Mouse (Mus musculus) heart, embryonic 11.5 days (tissue): Measurements from ENCODE around the gene Fam69a. TPM values are rescaled to one million over a fixed set of nuclear protein-coding genes. Genes with fewer than 3 reads are reported as not detected.

Source experiments
- ATAC-seq: fragments of 200-750 bp; cut with Nextera tagmentation; replicated peaks from 2 replicates; pipeline ENCODE4 v1.8.0; 2017; ENCODE audit warnings: moderate library complexity; ENCODE audit not compliant: insufficient number of reproducible peaks, low FRiP score, low TSS enrichment
- H3K27ac ChIP-seq: fragments of 300-500 bp; sonication (generic); 2 replicates; pipeline ENCODE4 v1.5.1; 2014; ENCODE audit warnings: mild to moderate bottlenecking, low read depth, low read length
- H3K27me3 ChIP-seq: fragments of 300-500 bp; sonication (generic); 2 replicates; pipeline ENCODE4 v1.6.1; 2014; ENCODE audit warnings: mild to moderate bottlenecking, low read length, mixed read lengths; ENCODE audit not compliant: control insufficient read depth, insufficient read depth
- H3K36me3 ChIP-seq: fragments of 300-500 bp; sonication (generic); 2 replicates; pipeline ENCODE4 v1.6.1; 2014; ENCODE audit warnings: mild to moderate bottlenecking, low read length, moderate library complexity, mixed read lengths; ENCODE audit not compliant: control insufficient read depth, insufficient read depth
- H3K4me1 ChIP-seq: fragments of 300-500 bp; sonication (generic); 2 replicates; pipeline ENCODE4 v1.6.1; 2014; ENCODE audit warnings: low read length; ENCODE audit not compliant: control insufficient read depth, insufficient read depth
- H3K4me2 ChIP-seq: fragments of 300-500 bp; sonication (generic); 2 replicates; pipeline ENCODE4 v1.6.1; 2014; ENCODE audit warnings: mild to moderate bottlenecking, moderate library complexity
- H3K4me3 ChIP-seq: fragments of 300-500 bp; sonication (generic); 2 replicates; pipeline ENCODE4 v1.5.1; 2014; ENCODE audit warnings: low read depth, low read length
- H3K9ac ChIP-seq: fragments of 300-500 bp; sonication (generic); 2 replicates; pipeline ENCODE4 v1.6.1; 2014; ENCODE audit warnings: mild to moderate bottlenecking, low read depth, low read length, moderate library complexity
- H3K9me3 ChIP-seq: fragments of 300-500 bp; sonication (generic); replicated peaks from 2 replicates; pipeline ENCODE4 v1.6.1; 2016; ENCODE audit warnings: low read length; ENCODE audit not compliant: control insufficient read depth
- WGBS: fragments of 180-500 bp; shearing (Covaris S2); extraction: QIAGEN DNeasy Blood & Tissue Kit; methylation state at CpG from one replicate; pipeline ENCODE4 v1.1.7; 2014; ENCODE audit not compliant: insufficient replicate concordance; 5-methylcytosine and 5-hydroxymethylcytosine counted together
- polyA plus RNA-seq: library from polyadenylated mRNA; unstranded; fragments of >200 nt; fragmentation: Nextera tagmentation; extraction: Ambion mirVana; gene quantifications from 2 replicates; pipeline ENCODE4 v1.2.1, GENCODE M21; 2014

The Fam69a gene
- polyA plus RNA-seq, 1 experiment from 2014 or later = 20.0 TPM

- no peaks in the 10 kb centered on the region for H3K9me3 ChIP-seq
- no peaks in the 10 kb centered on the region for H3K4me1 ChIP-seq
- WGBS = 17% methylated on average over 2 of the region's 2 CpGs
- ATAC-seq = no peak
- no peak overlapping the region for H3K27ac ChIP-seq
- no peak overlapping the region for H3K9ac ChIP-seq
- H3K4me2 ChIP-seq = no peak overlapping the region
- H3K4me3 ChIP-seq = no peak overlapping the region
- H3K27me3 ChIP-seq = no peaks in the 10 kb centered on the region
- H3K36me3 ChIP-seq = no peaks in the 10 kb centered on the region
Measured at GRCm38 (mm10) chr5:108019367-108019766, 32.5 kb upstream of the Fam69a start.

GRCm38 (mm10) chr5:108017232-108017631 is 30.3 kb upstream of the Fam69a start:
- no peak overlapping the region for H3K4me3 ChIP-seq
- no peaks in the 10 kb centered on the region for H3K9me3 ChIP-seq
- no peaks in the 10 kb centered on the region for H3K27me3 ChIP-seq
- no peak overlapping the region for H3K4me2 ChIP-seq
- H3K4me1 ChIP-seq = no peaks in the 10 kb centered on the region
- no peak overlapping the region for H3K27ac ChIP-seq
- 88% methylated on average over 2 of the region's 2 CpGs for WGBS
- no peaks in the 10 kb centered on the region for H3K36me3 ChIP-seq
- no peak for ATAC-seq
- no peak overlapping the region for H3K9ac ChIP-seq

DNA sequence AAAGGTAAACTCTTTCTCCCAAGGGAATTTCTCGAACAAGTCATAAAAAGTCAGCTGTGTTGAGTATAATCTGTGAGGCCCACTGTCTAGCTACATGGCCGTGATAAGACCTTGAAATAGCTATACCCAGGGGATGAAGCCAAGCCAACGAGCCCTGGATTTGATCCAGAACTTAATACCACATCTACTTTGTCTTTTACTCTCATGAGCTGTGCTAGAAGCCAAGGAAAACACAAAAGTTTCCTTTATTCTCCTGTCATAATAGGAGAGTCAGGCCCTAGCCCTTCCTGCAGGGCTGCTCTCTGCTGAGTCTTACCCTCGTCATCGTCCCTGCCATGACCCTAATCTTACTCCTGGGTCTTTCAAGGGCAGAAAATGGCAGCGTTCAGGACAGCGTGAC is 28.5 kb upstream of the Fam69a start:
- Histone ChIP-seq H3K9me3 (no peaks in the 10 kb centered on the region), H3K27ac (no peak overlapping the region), H3K9ac (no peak overlapping the region), H3K27me3 (no peaks in the 10 kb centered on the region), H3K4me1 (no peaks in the 10 kb centered on the region), H3K4me2 (no peak overlapping the region), H3K4me3 (no peak overlapping the region), H3K36me3 (no peaks in the 10 kb centered on the region)
- WGBS = 54% methylated on average over 7 of the region's 7 CpGs
- ATAC-seq = peak; percentile 68

- Histone ChIP-seq H3K9me3 (no peaks in the 10 kb centered on the region), H3K27ac (no peak overlapping the region), H3K36me3 (no peaks in the 10 kb centered on the region), H3K4me1 (no peaks in the 10 kb centered on the region), H3K4me3 (no peak overlapping the region), H3K4me2 (no peak overlapping the region), H3K9ac (no peak overlapping the region), H3K27me3 (no peaks in the 10 kb centered on the region)
- 26% methylated on average over 1 of the region's 1 CpGs for WGBS
- ATAC-seq = no peak
Measured at GRCm38 (mm10) chr5:108014173-108014572, 27.3 kb upstream of the Fam69a start.

- no peaks in the 10 kb centered on the region for H3K9me3 ChIP-seq
- H3K27me3 ChIP-seq = no peaks in the 10 kb centered on the region
- H3K4me3 ChIP-seq = no peak overlapping the region
- H3K4me1 ChIP-seq = no peaks in the 10 kb centered on the region
- WGBS = 27% methylated on average over 2 of the region's 2 CpGs
- H3K27ac ChIP-seq = no peak overlapping the region
- ATAC-seq = no peak
- H3K9ac ChIP-seq = no peak overlapping the region
- no peak overlapping the region for H3K4me2 ChIP-seq
- no peaks in the 10 kb centered on the region for H3K36me3 ChIP-seq
Measured at GRCm38 (mm10) chr5:108009721-108010120, 22.8 kb upstream of the Fam69a start.

DNA sequence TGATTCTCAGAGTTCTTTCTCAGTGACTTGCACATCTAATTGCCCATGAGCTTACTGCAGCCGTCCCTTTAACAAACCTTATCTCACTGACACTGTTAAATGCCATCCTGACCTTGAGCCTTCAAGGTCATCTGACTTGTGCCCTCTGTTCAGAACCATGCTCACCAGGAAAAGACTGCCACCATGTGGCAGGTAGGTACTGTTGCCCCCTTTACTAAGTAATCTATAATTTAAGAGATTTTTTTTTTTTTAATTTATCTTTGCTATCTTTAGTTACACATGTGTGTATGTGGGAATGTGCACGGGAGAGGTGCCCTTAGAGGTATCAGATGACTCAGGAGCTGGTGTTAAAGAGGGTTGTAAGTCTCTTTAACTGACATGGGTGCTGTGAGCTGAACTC is 18.2 kb upstream of the Fam69a start:
- 26% methylated on average over 2 of the region's 2 CpGs for WGBS

DNA sequence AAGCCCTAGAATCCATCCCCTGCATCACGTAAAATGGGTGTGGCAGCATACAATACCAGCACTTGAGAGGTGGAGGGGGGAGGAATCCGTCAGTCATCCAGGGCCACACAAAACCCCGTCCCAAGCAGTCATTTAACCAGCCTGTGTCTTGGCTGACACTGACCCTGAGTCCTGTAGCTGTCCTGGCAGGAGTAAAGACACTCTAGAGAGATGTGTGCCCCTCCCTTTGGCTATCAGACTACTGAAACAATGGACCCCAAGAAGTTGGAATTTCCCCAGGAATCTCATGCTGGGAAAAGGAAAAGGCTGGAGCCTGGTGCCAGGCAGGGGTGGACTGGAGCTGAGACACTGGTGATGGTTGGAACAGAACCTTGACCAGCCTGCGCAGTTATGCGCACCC is 15.8 kb upstream of the Fam69a start:
- no peak overlapping the region for H3K9ac ChIP-seq
- H3K4me3 ChIP-seq = no peak overlapping the region
- 0 out of 2 replicates have a peak, but pooled peaks have one; percentile 53 for ATAC-seq
- 65% methylated on average over 5 of the region's 5 CpGs for WGBS
- no peaks in the 10 kb centered on the region for H3K27me3 ChIP-seq
- no peaks in the 10 kb centered on the region for H3K36me3 ChIP-seq
- H3K4me2 ChIP-seq = no peak overlapping the region
- no peak overlapping the region for H3K27ac ChIP-seq
- H3K9me3 ChIP-seq = no peaks in the 10 kb centered on the region
- H3K4me1 ChIP-seq = no peaks in the 10 kb centered on the region

More for the DNA sequence above, 18.2 kb upstream of the Fam69a start:
- H3K9ac ChIP-seq = no peak overlapping the region
- H3K27me3 ChIP-seq = no peaks in the 10 kb centered on the region
- H3K36me3 ChIP-seq = no peaks in the 10 kb centered on the region
- H3K4me1 ChIP-seq = no peaks in the 10 kb centered on the region
- no peak overlapping the region for H3K27ac ChIP-seq
- no peak overlapping the region for H3K4me3 ChIP-seq
- no peak overlapping the region for H3K4me2 ChIP-seq
- no peak for ATAC-seq
- H3K9me3 ChIP-seq = no peaks in the 10 kb centered on the region

DNA sequence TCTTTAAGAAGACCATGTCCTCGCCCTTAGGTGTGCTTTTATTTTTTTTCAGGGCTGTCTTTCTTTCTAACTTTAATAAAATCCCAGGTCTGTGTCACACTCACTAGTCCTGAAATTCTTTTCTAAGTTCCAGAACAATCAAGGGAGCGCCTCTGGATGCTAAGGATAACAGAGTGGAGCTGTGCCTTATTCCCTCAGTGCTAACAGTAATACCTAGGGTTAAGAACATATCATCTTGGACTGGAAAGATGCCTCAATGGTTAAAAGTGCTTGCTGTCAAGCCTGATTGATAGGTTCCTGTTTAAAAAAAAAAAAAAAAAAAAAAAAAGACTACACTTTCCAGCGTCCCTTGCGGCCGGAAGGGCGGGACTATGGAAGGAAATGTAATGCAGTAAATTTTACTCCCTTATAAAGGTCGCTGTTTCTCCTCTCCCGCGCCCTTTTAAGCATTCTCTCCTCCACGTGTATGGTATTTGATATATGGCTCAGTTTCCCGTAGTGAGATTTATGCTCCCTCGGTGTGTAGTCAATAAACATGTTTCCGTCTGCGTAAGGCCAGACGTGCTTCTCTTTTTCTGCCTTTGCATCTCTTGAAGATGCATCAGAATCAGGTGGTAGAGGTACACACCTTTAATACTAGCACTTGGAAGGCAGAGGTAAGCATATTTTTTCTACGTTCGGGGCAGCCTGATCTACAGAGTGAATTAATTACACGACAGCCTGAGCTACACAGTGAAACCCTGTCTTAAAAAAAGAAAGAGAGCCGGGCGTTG is 14.1 kb upstream of the Fam69a start:
- Histone ChIP-seq H3K9me3 (no peaks in the 10 kb centered on the region), H3K9ac (peak overlapping the region; percentile 73), H3K4me2 (peak overlapping the region; percentile 65), H3K36me3 (no peaks in the 10 kb centered on the region), H3K27ac (peak overlapping the region; percentile 52; the same call in 1 of the 2 replicates), H3K4me1 (no peaks in the 10 kb centered on the region), H3K27me3 (no peaks in the 10 kb centered on the region), H3K4me3 (peak overlapping the region; percentile 59)
- ATAC-seq = no peak; the same call in 1 of the 2 replicates
- WGBS = 15% methylated on average over 20 of the region's 20 CpGs

DNA sequence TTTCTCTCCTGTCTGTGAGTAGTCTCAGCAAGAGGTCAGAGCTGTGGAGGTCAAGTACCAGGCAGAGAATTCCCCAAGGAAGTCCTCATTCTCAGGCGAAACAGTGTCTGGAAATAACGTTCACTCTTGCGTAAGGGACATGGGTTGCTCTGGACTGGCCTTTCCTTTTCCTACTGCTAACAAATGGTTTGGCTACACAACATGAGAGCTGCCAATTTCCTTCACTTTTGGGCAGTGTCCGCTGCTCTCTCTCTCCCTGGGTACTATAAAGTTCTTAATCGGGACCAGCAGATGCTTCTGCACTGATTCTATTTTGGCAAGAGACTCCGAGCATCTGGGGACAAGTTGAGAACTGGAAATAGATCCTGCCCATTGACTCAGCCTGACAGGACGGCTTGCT is 10.8 kb upstream of the Fam69a start:
- no peaks in the 10 kb centered on the region for H3K4me1 ChIP-seq
- 55% methylated on average over 7 of the region's 7 CpGs for WGBS
- ATAC-seq = no peak
- no peaks in the 10 kb centered on the region for H3K27me3 ChIP-seq
- H3K9me3 ChIP-seq = no peaks in the 10 kb centered on the region
- H3K36me3 ChIP-seq = no peaks in the 10 kb centered on the region
- H3K4me3 ChIP-seq = no peak overlapping the region
- no peak overlapping the region for H3K9ac ChIP-seq
- H3K4me2 ChIP-seq = no peak overlapping the region
- H3K27ac ChIP-seq = no peak overlapping the region
